Mouse (Mus musculus) granulocyte monocyte progenitor cell, adult 5-6 weeks (primary cell): ENCODE measurements around the gene Klhl8. TPM values are rescaled to one million over a fixed set of nuclear protein-coding genes. Genes with fewer than 3 reads are reported as not detected.

Experiments used
- ATAC-seq: replicated peaks from 2 replicates; pipeline ENCODE4 v1.8.0; 2016; ENCODE audit warnings: mild to moderate bottlenecking, moderate TSS enrichment, inconsistent platforms; ENCODE audit not compliant: poor library complexity, severe bottlenecking
- total RNA-seq, 2 experiments: library from RNA; stranded (forward) in 1 of 2; stranded (reverse) in 1 of 2; fragments of 200-712, 200-1000 nt in 1 of 2; fragments of >200 nt in 1 of 2; fragmentation: Nextera tagmentation in 1 of 2; gene quantifications; 2 replicates each; pipeline ENCODE4 v1.2.3; 2014 to 2017

The Klhl8 gene
- total RNA-seq, 2 experiments from 2014 or later = 1.9 to 4.1 TPM

DNA sequence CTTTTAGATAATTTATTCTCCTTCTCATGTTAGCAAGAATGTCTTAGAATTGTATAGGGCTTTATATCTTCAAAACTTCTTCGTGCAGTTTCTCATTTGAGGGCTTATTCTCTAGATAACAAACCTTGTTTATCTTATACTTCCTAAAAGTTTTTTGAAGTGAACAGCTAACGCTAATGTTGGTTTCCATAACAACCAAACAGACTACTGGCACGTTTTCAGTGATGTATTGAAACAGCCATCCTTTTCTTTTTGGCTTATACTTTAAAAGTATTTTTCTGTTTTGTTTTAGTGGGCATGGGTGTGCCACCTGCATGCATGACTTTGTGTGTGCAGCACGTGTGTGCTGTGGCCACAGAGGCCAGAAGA is 95.8 kb downstream of the Klhl8 start:
- ATAC-seq = no peak

DNA sequence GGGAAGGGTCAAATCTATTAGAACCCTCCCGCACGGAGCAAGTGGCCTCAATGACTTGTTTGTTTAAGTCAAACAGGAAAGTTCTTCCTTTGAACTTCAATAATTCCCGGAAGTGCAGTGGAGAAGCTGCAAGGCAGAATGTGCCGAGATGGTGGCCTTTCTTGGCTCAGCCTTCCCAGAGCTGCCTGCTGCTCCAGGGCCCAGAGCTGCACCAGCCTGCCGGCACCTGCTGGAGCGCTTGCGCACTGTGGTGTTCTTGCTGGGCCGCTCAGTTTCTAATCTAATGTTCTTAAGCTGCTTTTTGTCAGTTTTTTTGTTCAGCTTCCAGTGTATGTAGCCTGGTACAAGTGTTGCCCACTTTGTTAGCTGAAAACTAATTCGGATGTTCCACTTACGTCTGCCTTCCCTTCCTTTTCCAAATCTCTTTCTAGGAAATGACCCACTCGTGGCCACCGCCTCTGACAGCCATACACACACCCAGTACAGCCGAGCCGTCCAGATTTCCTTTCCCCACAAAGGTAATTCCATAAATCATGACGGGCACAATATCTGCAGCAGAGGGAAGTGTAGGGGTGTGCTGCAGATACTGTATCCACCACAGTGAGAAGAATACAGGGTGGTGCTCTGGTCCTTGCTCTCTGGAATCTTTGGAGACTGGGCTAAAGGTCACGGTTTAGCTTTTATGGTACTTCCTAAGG is 96.4 kb downstream of the Klhl8 start:
- ATAC-seq = no peak

DNA sequence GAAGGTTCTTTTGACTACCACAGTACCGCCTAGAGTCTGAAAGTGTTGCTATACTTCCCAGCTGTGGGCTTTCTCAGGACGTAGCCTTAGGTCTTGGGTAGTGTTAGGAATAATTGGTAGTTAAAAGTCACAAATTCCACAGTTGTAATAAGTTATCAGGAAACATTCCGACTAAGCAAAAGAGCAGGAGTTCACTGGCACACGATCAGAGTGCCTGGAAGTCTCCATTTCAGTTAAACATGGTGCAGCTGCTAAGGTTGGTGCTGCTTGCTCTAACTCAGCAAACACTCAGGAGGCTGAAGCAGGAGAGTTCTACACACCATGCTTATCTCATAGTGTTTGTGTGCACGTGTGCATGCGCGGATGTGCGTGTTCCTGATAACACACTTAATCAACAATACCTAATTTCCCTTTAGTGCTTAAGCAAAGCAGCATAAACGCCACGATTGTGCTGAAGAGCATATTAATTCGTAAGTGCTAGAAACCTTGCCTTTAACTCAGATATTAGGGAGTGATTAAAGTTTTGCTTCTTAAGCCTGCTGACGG is 97.0 kb downstream of the Klhl8 start:
- ATAC-seq = no peak

DNA sequence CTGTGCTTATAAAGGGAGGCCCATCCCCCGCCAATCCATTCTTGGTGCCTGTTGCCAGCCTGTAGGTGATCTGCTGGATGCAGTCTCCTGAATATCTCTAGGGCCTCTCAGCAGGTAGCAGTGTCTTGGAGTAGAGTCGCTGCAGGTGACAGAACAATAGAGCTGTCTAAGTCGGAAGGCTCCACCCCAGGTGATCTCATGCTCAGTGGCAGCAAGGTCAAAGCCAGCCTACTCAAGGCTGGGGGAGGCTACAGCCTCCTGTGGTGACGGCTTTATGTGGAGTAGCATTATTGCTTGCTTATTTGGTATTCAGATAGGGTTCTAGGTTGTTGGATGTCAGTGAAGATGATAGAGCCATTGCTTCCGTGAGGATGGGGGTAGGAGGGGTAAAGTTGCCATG is 97.8 kb downstream of the Klhl8 start:
- no peak for ATAC-seq

Other genes starting within 250 kb of the Klhl8 start
- gene Aff1, start 218.9 kb downstream of the Klhl8 start, total RNA-seq (2014; fragmentation: Nextera tagmentation) = 93.5 and 127 TPM in 2 replicates
- gene Aff1, start 218.9 kb downstream of the Klhl8 start, total RNA-seq (2017) = 36.1 and 37.4 TPM in 2 replicates
- gene Hsd17b13, start 66.2 kb upstream of the Klhl8 start, total RNA-seq (2014; fragmentation: Nextera tagmentation) = not detected in 2 replicates
- not detected in 2 replicates for gene Hsd17b13, start 66.2 kb upstream of the Klhl8 start, total RNA-seq (2017)
- gene Hsd17b11, start 110.7 kb upstream of the Klhl8 start, total RNA-seq (2014; fragmentation: Nextera tagmentation) = 63.1 and 79.0 TPM in 2 replicates
- 79.8 and 93.7 TPM in 2 replicates for gene Hsd17b11, start 110.7 kb upstream of the Klhl8 start, total RNA-seq (2017)
- gene Nudt9, start 135.0 kb upstream of the Klhl8 start, total RNA-seq (2014; fragmentation: Nextera tagmentation) = 21.3 and 32.5 TPM in 2 replicates
- gene Nudt9, start 135.0 kb upstream of the Klhl8 start, total RNA-seq (2017) = 37.4 and 43.8 TPM in 2 replicates
- gene Gm17660, start 166.3 kb upstream of the Klhl8 start, total RNA-seq (2014; fragmentation: Nextera tagmentation) = not detected in 2 replicates
- not detected in 2 replicates for gene Gm17660, start 166.3 kb upstream of the Klhl8 start, total RNA-seq (2017)
- not detected in 2 replicates for gene Sparcl1, start 202.5 kb upstream of the Klhl8 start, total RNA-seq (2014; fragmentation: Nextera tagmentation)
- not detected in 2 replicates for gene Sparcl1, start 202.5 kb upstream of the Klhl8 start, total RNA-seq (2017)